Mouse (Mus musculus) liver, adult (tissue): ENCODE measurements around the gene Dnajb1.
A peak's percentile ranks its signal among the peaks of the same experiment; 100 is the strongest.

Source experiments
- GATA4 ChIP-seq: IDR thresholded peaks from 2 replicates; pipeline ENCODE4 v1.6.1; 2014; ENCODE audit warnings: mild to moderate bottlenecking, low read length; ENCODE audit not compliant: insufficient replicate concordance

Dnajb1 gene

DNA sequence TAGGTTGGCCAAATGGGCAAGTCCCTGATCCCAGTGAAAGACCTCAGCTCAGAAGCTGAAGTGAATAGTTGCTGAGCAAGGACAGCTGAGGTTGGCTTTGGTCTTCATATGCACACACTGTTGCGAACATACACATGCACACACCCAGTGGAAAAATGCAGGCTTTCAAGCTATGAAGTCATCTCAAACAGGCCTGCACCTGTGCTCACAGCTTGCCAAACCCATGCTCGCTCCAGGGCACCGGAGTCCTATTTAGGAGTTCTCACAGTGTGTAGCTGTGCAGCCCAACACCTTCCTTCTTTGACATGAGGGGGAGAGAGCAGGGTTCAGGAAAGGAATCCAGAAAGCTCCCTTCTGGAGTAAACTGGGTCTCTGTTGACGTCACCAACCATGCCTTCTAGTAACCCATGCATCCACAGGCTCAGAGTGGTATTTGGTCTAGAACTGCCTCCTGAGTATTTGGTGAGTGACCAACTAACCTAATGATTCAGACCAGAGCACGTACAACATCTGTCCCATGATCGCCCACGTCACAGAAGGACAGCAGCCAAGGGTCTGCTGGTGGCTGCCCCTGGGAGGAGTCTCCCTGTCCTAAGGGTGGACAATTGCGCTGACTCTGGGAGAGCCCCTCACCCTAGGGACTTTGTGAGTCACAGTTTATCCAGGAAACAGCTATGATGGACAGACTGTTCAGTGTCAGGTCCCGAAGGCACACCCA is 11.7 kb downstream of the Dnajb1 start:
- no peak for TF ChIP-seq GATA4

DNA sequence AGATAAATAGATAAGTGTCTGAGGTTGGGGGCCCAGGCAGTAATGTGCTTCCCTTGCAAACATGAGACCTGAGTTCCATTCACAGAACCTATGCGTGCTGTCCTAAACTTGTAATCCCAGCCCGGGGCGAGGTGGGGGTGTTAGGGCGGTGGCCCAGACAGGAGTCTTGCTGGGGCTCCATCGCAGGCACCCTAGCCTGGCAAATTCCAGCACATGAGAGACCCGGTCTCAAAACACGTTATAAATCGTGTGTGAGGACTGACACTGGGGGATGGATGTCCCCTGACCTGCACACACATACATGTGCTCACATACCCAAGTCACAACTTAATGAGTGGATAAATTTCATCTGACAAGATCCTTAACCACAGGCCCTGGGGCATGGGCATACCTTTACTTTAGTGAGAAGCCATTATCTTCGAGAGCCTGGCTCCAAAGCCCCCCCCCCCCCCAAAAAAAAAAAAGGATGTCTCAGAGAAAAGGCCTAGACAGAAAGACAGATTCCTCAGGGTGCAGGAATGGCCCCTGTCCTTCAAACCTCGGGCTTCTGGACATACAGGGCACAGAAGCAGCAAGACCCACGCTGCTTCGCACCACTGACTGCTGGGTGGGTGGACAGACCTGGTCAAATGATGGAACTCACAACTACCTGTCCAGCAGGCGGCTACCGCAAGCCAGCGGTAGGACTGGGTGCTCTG is 13.8 kb downstream of the Dnajb1 start:
- no peak for TF ChIP-seq GATA4

DNA sequence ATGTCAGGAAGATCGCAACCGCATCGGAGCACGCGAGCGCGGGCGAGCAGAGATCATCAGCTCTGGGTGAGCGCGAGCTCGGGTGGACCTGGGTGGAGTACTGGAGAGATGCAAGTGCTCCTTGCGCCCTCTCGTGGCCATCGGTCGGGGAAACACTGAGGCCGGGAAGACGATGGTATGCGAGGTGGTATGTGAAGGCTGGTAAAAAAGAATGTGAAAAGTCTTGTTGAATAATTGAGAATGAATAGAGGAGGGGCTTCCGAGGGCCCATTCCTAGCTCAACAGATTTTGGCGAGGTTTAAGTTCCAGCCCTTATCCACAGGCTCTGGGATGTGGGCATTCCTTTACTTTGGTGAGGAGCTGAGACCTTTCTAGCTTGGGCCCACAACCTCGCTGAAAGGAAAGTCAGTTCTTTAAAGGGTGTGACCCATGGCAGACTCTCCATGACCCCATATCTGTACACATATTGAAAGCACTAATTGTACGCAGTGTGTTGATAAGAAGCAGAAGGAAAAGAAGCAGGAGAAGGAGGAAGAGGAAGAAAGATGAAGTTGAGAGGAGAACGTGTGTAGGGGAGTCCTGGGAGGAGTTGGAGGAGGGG is 14.5 kb downstream of the Dnajb1 start:
- TF ChIP-seq GATA4 = no peak

DNA sequence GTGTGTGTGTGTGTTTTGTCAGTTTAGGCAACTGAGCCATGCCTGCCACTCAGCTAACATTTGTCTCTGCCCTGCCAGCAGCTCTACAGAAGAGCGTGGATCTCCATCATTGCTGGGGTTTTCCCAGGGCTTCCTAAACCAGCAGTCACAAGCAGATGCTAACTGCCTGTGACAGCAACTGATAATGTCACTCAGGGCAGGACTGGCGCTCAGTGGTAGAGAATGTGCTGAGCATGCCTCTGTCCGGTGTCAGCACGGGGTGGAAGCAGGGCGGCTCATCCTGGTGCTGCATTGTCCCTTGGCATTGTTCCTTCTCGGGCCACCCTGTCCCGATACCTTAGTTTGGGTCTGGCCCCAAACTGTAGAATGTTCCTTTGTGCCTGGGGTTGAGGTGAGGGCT is 15.6 kb downstream of the Dnajb1 start:
- TF ChIP-seq GATA4 = no peak

DNA sequence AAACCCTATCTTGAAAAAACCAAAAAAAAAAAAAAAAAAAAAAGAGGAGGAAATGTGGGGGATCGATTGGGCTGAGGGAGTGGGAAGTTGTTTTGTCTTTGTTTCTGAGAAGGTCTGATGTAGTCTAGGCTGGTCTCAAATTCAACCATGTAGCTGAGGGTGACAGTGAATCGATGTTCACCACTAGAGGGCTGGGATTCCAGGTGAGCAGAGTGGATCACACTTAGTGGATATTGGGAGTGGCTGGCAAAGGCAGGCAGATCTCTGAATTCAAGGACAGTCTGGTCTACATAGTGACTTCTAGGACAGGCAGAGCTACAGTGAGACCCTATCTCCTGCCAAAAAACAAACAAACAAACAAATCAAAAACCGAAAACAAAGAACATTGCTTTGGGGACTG is 16.7 kb downstream of the Dnajb1 start:
- no peak for TF ChIP-seq GATA4

DNA sequence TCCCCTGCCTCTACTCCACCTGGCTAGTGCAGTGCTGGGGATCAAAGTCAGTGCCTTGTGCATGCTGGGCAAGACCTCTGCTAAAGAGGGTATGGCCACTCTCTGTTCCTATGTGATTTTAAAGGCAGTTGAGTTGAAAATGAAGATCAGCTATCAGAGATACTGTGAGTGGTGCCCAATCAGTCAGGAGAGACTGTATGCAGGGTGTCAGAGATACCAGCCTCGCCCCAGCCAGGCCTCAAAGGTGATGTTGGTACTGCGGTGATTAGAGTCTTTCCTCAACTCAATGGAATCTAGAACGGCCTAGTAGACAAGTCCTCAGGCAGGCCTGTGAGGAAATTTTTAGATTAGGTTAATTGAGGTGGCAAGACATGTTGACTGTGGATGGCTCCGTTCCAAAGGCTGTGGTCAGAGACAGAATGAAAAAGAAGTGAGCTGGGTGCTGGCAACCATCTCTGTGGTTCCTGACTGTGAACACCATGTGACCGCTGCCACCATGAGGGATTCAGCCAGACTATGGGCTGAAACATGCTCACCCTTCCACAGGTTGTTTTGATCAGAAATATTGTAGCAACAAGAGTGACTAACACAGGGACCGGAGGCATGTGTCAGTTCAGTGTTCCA is 17.8 kb downstream of the Dnajb1 start:
- TF ChIP-seq GATA4 = no peak

DNA sequence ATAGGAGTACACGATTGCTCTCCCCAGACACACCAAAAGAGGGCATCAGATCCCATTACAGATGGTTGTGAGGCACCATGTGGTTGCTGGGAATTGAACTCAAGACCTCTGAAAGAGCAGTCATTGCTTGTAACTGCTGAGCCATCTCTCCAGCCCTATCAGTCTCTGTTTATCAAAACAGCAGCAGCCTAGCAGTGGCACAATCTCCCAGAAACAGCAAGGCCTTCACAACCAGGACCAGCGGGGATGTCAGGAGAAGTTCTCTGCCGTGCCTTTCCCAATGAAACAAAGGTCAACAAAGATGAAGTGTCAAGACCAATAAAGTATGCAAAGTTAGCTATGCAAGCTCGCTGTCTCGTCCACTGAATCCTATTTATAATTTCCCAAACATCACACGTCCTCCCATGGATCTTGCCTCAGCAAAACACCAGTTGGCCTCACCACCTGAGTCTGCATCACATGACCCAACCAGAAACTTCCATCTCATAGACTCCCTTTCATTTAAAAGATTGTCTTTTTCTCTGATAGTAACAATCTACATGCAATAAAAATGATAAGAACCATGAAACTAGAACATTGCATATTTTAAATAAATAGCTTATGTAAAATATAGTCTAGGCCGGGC is 24.2 kb downstream of the Dnajb1 start:
- TF ChIP-seq GATA4 = no peak

DNA sequence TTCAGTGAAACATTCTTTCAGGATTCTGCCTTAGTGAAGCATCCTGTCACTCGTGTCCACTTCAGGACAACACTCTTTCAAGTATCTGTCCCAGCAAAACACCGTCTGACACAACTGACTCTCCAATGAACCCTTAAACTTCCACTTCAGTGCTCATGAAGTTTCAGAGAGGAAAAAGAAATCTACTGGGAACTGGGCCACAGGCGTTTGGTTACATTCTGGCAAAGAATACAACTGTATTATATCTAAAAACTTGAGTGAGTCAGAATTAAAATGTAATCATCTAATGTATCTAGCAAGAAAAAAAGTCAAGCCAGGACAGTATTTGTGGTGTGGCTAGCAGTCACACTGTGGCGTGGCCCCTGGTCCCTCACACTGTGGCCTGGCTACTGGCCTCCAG is 30.9 kb downstream of the Dnajb1 start:
- no peak for TF ChIP-seq GATA4

DNA sequence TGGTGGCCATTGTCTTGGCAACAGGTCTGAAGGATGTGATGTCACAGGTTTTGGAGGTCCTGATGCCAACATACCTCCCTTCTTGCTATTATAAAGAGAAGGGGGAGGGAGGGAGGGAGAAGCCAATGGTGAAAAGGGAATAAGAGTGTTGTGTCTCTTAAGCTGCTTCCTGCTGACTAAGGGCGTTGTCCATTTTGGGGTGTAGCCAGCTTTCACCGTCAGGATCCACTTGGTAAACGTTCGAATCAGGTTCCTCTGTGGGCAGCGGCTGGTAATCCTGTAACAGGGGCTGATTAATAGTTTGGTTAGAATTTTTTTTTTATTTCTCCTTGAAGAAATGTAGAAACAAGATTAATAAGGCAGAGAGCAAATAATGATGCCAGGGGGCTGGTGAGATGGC is 31.7 kb downstream of the Dnajb1 start:
- no peak for TF ChIP-seq GATA4

DNA sequence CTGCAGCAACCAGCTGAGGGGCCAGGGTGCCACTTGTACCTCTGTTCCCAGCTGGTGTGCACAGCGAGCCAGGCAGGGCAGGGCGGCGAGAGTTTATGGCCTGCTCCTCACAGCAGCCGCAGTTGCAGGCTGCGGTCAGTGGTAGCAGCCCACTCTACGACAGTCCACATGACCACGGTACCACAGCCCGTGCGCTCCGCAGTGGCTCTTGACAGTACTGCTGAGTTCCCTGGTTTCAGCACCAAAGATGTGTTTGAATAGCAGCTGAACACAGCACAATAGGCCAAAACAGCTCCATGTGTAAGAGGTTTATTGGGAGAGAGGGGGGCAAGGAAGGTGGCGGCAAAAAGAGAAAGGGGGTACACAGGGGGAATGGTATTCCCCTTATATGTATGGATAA is 39.5 kb downstream of the Dnajb1 start:
- TF ChIP-seq GATA4 = no peak

DNA sequence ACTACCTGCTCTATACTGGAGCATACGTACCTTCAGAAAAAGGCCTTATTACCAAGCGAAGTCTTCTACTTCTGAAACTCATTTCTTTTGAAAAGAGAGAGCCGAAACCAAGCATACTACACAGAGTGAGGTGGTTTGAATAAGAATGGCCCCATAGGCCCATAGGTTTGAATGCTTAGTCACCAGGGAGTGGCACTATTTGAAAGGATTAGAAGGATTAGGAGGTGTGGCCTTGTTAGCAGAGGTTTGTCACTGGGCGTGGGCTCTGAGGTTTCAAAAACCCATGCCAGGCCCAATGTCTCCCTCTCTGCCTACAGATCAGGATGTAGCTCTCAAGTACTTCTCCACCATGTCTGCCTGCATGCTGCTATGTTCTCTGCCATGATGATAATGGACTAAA is 40.0 kb downstream of the Dnajb1 start:
- TF ChIP-seq GATA4 = no peak

DNA sequence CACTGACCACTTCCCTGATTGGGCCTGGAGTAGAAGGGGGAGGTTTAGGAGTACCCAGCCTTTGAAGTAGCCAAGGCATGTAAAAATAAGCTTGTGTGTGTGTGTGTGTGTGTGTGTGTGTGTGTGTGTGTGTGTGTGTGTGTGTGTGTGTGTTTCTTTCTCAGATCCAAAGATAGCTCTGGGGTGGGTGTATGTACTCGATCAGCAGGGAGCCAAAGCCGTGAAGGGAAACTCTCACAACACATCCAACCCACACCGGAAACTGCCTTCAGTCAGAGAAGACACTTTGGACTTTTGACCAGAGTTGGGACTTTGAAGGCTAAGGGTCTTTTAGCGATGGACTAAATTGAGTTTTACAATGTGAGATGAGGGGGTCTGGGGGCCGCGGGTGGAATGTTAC is 41.7 kb downstream of the Dnajb1 start:
- no peak for TF ChIP-seq GATA4

DNA sequence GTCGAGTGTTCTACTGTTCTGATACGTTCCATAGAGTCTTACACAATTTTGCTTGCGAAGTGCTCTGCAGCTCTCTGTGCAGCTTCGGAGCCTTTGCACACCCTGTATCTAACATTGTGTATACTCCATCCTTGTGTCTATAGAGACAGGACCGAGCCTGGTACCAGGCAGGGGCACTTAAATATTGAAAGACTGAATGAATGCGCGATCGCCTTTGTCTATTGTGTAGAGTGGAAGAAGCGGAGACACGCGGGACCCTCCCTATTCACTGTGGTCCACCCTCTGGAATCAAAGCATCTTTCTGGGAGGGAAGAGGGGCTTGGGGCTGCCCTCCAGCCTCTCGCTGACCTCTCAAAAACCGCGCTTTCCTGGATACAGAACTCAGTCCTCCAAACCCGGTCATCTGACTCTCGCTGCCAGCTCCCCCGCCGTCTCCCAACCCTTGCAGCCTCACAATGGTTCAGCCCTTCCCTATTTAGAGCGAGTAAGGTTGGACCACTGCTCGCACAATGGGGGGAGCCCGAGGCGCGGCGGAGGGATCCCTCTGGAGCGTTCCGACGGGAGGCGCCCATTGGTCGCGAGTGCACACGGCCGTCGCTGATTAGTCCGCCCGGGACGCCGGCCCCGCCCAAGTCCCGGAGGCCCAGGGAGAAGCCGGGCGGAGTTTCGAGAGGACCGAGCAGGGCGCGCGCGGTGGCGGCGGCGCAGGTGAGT is 44.2 kb downstream of the Dnajb1 start, which contains the start of gene Gipc1:
Gene Gipc1, plus strand, starts transcription at position 648 of the 714 bp plus-strand sequence.
- TF ChIP-seq GATA4 = peak; percentile 55; the same call in 1 of the 2 replicates

DNA sequence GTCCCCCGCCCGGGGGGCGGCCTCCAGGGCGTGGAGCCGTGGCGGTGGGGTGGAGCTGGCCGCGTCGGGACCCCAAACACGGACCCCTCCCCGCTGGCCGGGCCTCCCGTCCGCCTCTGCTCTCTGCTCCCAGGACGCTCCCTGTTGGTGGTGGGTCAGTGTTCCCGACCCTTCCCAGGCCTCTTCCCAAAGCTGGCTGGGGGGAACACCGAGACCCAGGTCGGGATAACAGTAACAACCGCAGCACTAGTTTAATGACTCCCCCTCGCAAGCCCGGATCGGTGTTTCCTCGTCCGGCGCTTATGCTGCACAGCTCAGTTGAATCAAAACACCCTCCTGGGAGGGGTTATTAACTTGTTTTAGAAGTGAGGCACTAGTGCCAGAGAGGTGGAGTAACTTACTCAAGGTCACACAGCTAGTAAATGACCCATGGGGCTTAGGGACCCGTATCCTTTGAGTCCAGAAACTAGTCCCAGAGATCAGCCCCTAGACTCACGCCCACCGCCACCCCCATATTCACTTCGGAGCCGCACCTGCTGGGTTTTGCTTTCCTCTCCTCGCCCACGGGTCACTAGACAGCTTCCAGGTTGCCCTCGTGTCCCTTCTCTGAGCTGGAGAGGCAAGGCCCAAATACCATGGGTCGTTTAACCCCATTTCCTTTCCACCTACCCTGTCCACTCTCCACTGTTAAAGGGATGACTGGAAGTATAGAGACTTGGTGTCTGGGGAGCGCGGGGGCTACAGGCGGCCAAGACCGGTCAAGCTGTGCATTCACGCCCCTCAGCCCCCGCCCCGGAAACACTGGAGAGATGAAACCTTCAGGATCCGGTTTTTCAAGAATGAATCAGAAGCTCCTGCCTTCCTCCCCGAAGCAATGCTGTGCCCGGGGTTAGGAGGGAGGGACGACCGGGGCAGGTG is 45.0 kb downstream of the Dnajb1 start:
- TF ChIP-seq GATA4 = no peak
